Mouse (Mus musculus): ENCODE measurements around the gene Abcb4. TPM values are rescaled to one million over a fixed set of nuclear protein-coding genes. Genes with fewer than 3 reads are reported as not detected.

Gene Abcb4
- total and polyA plus RNA-seq, 3 experiments, result 0.27 to 0.68 (median 0.29) TPM

Other genes starting within 250 kb of the Abcb4 start
- gene Abcb1a, start 233.6 kb upstream of the Abcb4 start, total RNA-seq (2012; rRNA removed), result 0.42 and 0.93 TPM in 2 replicates
- 0.82 and 1.2 TPM in 2 replicates for gene Abcb1a, start 233.6 kb upstream of the Abcb4 start, total RNA-seq (2014; rRNA removed)
- gene Abcb1a, start 233.6 kb upstream of the Abcb4 start, polyA plus RNA-seq (2012; ENCODE audit: insufficient read length, low read depth), result 1.4 and 1.5 TPM in 2 replicates
- gene Abcb1b, start 95.6 kb upstream of the Abcb4 start, total RNA-seq (2012; rRNA removed), result 14.2 and 16.1 TPM in 2 replicates
- 1.5 and 1.8 TPM in 2 replicates for gene Abcb1b, start 95.6 kb upstream of the Abcb4 start, total RNA-seq (2014; rRNA removed)
- 1.2 and 1.5 TPM in 2 replicates for gene Abcb1b, start 95.6 kb upstream of the Abcb4 start, polyA plus RNA-seq (2012; ENCODE audit: insufficient read length, low read depth)
- 12.4 and 13.4 TPM in 2 replicates for gene Crot, start 103.6 kb downstream of the Abcb4 start, total RNA-seq (2012; rRNA removed)
- gene Crot, start 103.6 kb downstream of the Abcb4 start, total RNA-seq (2014; rRNA removed), result 18.2 and 22.4 TPM in 2 replicates
- 12.0 and 13.5 TPM in 2 replicates for gene Crot, start 103.6 kb downstream of the Abcb4 start, polyA plus RNA-seq (2012; ENCODE audit: insufficient read length, low read depth)
- gene Tmem243, start 207.0 kb downstream of the Abcb4 start, total RNA-seq (2012; rRNA removed), result 56.2 and 74.7 TPM in 2 replicates
- 102 and 107 TPM in 2 replicates for gene Tmem243, start 207.0 kb downstream of the Abcb4 start, total RNA-seq (2014; rRNA removed)
- 70.6 and 87.0 TPM in 2 replicates for gene Tmem243, start 207.0 kb downstream of the Abcb4 start, polyA plus RNA-seq (2012; ENCODE audit: insufficient read length, low read depth)